Mouse (Mus musculus) neural tube, embryonic 11.5 days (tissue): Measurements from ENCODE around the gene Polr1d. TPM values are rescaled to one million over a fixed set of nuclear protein-coding genes. Genes with fewer than 3 reads are reported as not detected.

Experiments used
- ATAC-seq: fragments of 200-750 bp; cut with Nextera tagmentation; 2 replicates; pipeline ENCODE4 v1.8.0; 2017; ENCODE audit warnings: moderate number of reproducible peaks, mild to moderate bottlenecking, moderate TSS enrichment, moderate library complexity; ENCODE audit not compliant: insufficient read depth, low FRiP score, low TSS enrichment
- DNase-seq: peaks from one replicate; pipeline ENCODE4 v3.0.0-alpha.2; 2015; ENCODE audit warnings: low spot score
- H3K27ac ChIP-seq: fragments of 300-500 bp; sonication (generic); 2 replicates; pipeline ENCODE4 v1.5.1; 2014; ENCODE audit warnings: low read depth, mild to moderate bottlenecking, low read length
- H3K27me3 ChIP-seq: fragments of 300-500 bp; sonication (generic); 2 replicates; pipeline ENCODE4 v1.6.1; 2014; ENCODE audit warnings: mild to moderate bottlenecking, low read length, mixed read lengths; ENCODE audit not compliant: control insufficient read depth, insufficient read depth
- H3K36me3 ChIP-seq: fragments of 300-500 bp; sonication (generic); 2 replicates; pipeline ENCODE4 v1.6.1; 2014; ENCODE audit warnings: mild to moderate bottlenecking, low read length, moderate library complexity, mixed read lengths; ENCODE audit not compliant: control insufficient read depth, insufficient read depth
- H3K4me1 ChIP-seq: fragments of 300-500 bp; sonication (generic); 2 replicates; pipeline ENCODE4 v1.6.1; 2014; ENCODE audit warnings: low read length, mixed read lengths; ENCODE audit not compliant: control insufficient read depth, insufficient read depth
- H3K4me2 ChIP-seq: fragments of 300-500 bp; sonication (generic); 2 replicates; pipeline ENCODE4 v1.6.1; 2014; ENCODE audit warnings: low read depth, mild to moderate bottlenecking, moderate library complexity
- H3K4me3 ChIP-seq: fragments of 300-500 bp; sonication (generic); 2 replicates; pipeline ENCODE4 v1.5.1; 2014; ENCODE audit warnings: low read depth, low read length
- H3K9ac ChIP-seq: fragments of 300-500 bp; sonication (generic); 2 replicates; pipeline ENCODE4 v1.6.1; 2014; ENCODE audit warnings: mild to moderate bottlenecking, low read length
- H3K9me3 ChIP-seq: fragments of 300-500 bp; sonication (generic); 2 replicates; pipeline ENCODE4 v1.6.1; 2016; ENCODE audit warnings: low read length; ENCODE audit not compliant: control insufficient read depth
- WGBS: fragments of 180-500 bp; shearing (Covaris S2); extraction: QIAGEN DNeasy Blood & Tissue Kit; methylation state at CpG from one replicate; pipeline ENCODE4 v1.1.7; 2014; 5-methylcytosine and 5-hydroxymethylcytosine counted together
- polyA plus RNA-seq: library from polyadenylated mRNA; unstranded; fragments of >200 nt; fragmentation: Nextera tagmentation; extraction: Ambion mirVana; gene quantifications from 2 replicates; pipeline ENCODE4 v1.2.1, GENCODE M21; 2014

Polr1d gene
- polyA plus RNA-seq, 1 experiment from 2014 or later: 106 TPM

GRCm38 (mm10) chr5:147157441-147157840, 80.6 kb downstream of the Polr1d start:
- DNase-seq (no peak), ATAC-seq (no peak)
- no peak overlapping the region for H3K27ac ChIP-seq
- H3K27me3 ChIP-seq: peaks cover 11% of the 10 kb centered on the region; the same call in 1 of the 2 replicates
- no peak overlapping the region for H3K9ac ChIP-seq
- WGBS: 71% methylated on average over 7 of the region's 7 CpGs
- peaks cover 16% of the 10 kb centered on the region for H3K4me1 ChIP-seq
- H3K4me3 ChIP-seq: no peak overlapping the region
- no peaks in the 10 kb centered on the region for H3K9me3 ChIP-seq
- H3K4me2 ChIP-seq: no peak overlapping the region
- no peaks in the 10 kb centered on the region for H3K36me3 ChIP-seq

- H3K27ac ChIP-seq: no peak overlapping the region
- ATAC-seq (no peak), DNase-seq (no peak)
- no peak overlapping the region for H3K4me3 ChIP-seq
- H3K4me1 ChIP-seq: peaks cover 16% of the 10 kb centered on the region
- 89% methylated on average over 6 of the region's 6 CpGs for WGBS
- H3K9ac ChIP-seq: no peak overlapping the region
- no peaks in the 10 kb centered on the region for H3K9me3 ChIP-seq
- peaks cover 8% of the 10 kb centered on the region; the same call in 1 of the 2 replicates for H3K27me3 ChIP-seq
- H3K36me3 ChIP-seq: no peaks in the 10 kb centered on the region
- H3K4me2 ChIP-seq: no peak overlapping the region
Observed at GRCm38 (mm10) chr5:147159320-147159719, 82.5 kb downstream of the Polr1d start.

DNA sequence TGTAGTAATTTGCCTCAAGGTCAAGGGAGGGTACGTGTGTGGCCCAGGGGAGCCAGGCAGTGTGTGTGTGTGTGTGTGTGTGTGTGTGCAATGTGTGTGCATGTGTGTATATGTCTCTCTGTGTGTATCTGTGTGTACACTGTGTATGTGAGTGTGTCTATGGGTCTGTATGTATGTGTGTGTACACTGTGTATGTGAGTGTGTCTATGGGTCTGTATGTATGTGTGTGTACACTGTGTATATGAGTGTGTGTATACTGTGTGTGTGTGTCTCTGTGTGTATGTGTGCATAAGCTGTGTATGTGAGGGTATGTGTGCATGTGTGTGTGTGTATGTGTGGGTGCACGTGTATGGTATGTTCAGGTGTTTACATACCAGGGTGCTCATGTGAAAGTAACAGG, 82.9 kb downstream of the Polr1d start:
- H3K9me3 ChIP-seq: no peaks in the 10 kb centered on the region
- H3K36me3 ChIP-seq: no peaks in the 10 kb centered on the region
- WGBS: 87% methylated on average over 2 of the region's 2 CpGs
- peaks cover 7% of the 10 kb centered on the region; the same call in 1 of the 2 replicates for H3K27me3 ChIP-seq
- H3K4me2 ChIP-seq: no peak overlapping the region
- no peak for DNase-seq
- H3K4me3 ChIP-seq: no peak overlapping the region
- H3K4me1 ChIP-seq: peaks cover 14% of the 10 kb centered on the region
- no peak overlapping the region for H3K27ac ChIP-seq
- ATAC-seq: no peak
- no peak overlapping the region for H3K9ac ChIP-seq

Other genes with a start within 250 kb of the Polr1d start
- gene Rpl21, start 244.2 kb upstream of the Polr1d start, polyA plus RNA-seq: 487 and 523 TPM in 2 replicates
- gene Rasl11a, start 232.0 kb upstream of the Polr1d start, polyA plus RNA-seq: 23.0 and 25.0 TPM in 2 replicates
- 94.7 and 101 TPM in 2 replicates for gene Gtf3a, start 128.4 kb upstream of the Polr1d start, polyA plus RNA-seq
- gene Mtif3, start 113.2 kb upstream of the Polr1d start, polyA plus RNA-seq: 27.7 and 29.5 TPM in 2 replicates
- 9.8 and 10.5 TPM in 2 replicates for gene Lnx2, start 464 bp upstream of the Polr1d start, polyA plus RNA-seq
- gene Gsx1, start 111.6 kb downstream of the Polr1d start, polyA plus RNA-seq: 11.3 and 12.8 TPM in 2 replicates
- not detected in 2 replicates for gene Pdx1, start 192.9 kb downstream of the Polr1d start, polyA plus RNA-seq
- gene Cdx2, start 230.2 kb downstream of the Polr1d start, polyA plus RNA-seq: not detected in 2 replicates
- not detected in 2 replicates for gene Urad, start 245.4 kb downstream of the Polr1d start, polyA plus RNA-seq